Mouse (Mus musculus) gastrocnemius, postnatal 4 days (tissue): ENCODE results near the gene Pkd1l1. TPM values are rescaled to one million over a fixed set of nuclear protein-coding genes. Genes with fewer than 3 reads are reported as not detected.
A peak's percentile ranks its signal among the peaks of the same experiment; 100 is the strongest.

ENCODE experiments used
- DNase-seq, 2 experiments: peaks; one replicate each; pipeline ENCODE4 v3.0.0; 2021 to 2022; ENCODE audit warnings: low spot score in 2 of 2, mixed read lengths in 2 of 2
- total RNA-seq, 2 experiments: library from RNA; stranded (reverse); gene quantifications; 2 replicates each; pipeline ENCODE4 v1.2.3; 2021

The Pkd1l1 gene
- total RNA-seq, 2 experiments from 2014 or later: not detected

- no peak for DNase-seq
Observed at GRCm38 (mm10) chr11:8942446-8942845, 30.6 kb downstream of the Pkd1l1 start.

DNA sequence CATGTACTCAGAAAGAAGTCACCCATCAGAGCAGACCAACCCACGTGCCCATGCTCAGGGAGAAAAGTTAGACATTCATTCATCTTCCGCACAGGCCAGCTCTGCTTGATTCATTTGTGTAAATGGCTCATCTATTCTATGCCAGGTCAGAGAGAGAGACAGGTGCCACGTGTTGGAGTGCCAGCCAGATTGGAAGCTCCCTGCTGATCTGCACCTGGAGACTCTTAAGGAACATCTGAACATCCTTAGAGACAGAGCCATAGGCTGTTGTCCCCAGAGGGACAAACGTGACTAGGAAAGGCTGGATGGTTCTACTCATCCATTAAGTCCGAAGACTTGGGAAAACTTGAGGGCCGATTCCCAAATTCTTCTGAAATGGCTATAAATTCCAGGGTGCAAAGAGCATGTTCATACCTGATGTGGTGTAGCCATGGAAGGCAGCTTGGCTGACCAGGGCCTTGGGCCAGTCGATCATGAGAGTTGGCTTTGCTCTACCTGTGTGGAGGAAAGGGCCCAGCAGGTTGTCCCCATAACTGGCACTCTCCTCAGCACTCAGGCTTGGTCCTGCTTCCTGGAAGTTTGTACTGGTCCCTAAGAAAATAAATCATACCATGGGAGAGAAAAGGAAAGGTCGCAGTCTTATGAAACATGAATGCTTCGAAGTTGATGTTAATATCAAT, 36.5 kb downstream of the Pkd1l1 start:
- no peak for DNase-seq

- no peak for DNase-seq
Observed at GRCm38 (mm10) chr11:8916081-8916671, 56.9 kb downstream of the Pkd1l1 start.

GRCm38 (mm10) chr11:8882793-8883192, 90.3 kb downstream of the Pkd1l1 start:
- DNase-seq: no peak

DNA sequence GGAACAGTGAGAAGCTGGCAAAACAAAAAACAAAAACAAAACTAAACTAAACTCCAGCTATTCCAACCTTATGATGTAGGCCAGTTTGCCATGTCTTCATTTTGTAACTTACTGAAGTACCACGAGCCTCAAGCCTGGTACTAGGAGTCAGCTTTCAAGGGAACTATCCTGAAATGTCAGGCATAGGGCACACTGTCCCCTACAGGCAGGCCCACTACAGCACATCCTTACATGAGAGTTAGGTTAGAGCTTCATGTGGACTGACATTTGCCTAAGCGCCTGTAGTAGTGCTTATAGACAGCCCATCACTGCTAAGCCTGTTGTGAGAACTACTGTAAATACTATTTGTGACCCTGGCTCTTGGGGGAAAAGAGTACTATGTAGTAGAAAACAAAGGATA, 91.5 kb downstream of the Pkd1l1 start:
- no peak for DNase-seq

DNA sequence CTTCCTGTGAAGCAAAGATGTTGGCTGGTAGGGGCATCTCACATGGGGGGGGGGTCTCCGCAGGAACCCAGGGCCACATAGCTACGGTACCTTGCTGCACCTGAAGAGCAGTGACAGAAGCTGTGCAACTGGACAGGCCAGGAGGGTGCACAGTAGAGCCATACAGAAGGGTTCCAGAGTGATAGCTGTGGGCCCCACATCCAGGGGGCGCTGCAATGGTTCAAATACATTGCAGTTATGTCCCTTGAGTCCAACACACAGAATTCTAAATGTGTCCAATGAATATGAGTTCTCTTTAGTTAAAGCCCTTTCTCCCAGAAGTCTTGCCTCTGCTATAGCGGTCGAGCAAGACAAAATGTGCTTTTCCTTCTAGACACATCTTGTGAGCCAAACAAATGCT, 103.0 kb downstream of the Pkd1l1 start:
- DNase-seq: no peak

DNA sequence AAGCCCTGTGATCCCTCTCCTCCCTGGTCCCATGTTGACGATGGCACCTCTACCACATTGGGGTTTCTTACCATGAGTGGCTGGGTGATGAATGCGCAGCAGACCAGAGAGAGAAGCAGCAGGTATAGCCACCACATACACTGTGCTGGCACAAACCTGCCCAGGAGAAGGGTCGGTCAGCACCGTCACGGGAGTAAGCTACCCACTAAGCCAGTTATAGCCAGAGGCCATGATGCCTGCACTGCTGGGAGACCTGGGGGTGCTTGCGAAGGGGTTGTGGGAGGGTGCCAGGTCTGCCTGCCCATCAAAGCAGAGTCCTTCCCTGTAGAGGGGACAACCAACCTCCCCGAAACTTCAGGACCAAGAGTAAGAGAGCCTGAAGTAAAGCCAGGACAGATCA, 107.0 kb downstream of the Pkd1l1 start:
- DNase-seq: no peak

- no peak for DNase-seq
Observed at GRCm38 (mm10) chr11:8863955-8864675, 109.0 kb downstream of the Pkd1l1 start.

GRCm38 (mm10) chr11:8862426-8862825, 110.6 kb downstream of the Pkd1l1 start:
- DNase-seq: no peak

GRCm38 (mm10) chr11:8861978-8862377, 111.1 kb downstream of the Pkd1l1 start:
- DNase-seq: no peak

DNA sequence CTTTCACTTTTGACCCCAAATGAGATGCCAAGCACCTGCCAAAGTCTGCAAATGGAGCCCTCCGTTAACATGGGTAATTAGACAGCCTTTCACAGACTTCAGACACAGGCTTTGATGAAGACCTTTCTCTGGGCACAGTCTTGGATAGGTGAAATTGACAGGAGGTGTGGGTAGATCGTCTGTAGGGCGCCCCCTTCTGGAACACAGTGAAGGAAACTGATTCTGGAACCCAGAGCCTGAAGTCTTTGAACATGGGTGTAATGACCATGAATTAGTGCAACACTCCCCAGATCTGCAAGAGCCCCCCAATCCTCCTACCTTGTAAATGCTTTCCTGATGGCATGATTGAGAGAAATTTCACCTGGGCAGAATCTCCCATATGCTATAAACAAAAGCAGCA, 112.2 kb downstream of the Pkd1l1 start:
- no peak for DNase-seq

DNA sequence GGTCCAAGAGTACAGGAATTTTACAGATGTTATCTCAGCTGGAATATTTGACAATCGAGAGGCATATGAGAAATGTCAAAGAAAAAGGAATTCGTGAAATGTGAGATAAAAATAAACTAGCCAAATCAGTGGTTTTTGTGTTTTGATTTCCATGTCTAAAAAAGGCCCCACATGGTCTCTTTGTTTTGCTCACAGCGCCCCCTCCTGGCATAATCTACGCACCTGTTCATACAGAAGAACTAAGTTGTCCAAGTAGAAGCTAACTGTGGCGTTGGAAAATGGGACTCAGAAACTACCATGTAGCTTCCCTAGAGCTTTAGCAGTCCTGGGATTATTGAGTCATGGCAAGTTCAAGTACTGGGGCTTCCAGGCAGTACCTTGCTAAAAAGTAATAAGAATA, 113.2 kb downstream of the Pkd1l1 start:
- DNase-seq: peak; percentile 65 to 82

- DNase-seq: no peak
Observed at GRCm38 (mm10) chr11:8859041-8859440, 114.0 kb downstream of the Pkd1l1 start.

- DNase-seq: no peak
Observed at GRCm38 (mm10) chr11:8856125-8856524, 116.9 kb downstream of the Pkd1l1 start.

GRCm38 (mm10) chr11:8848049-8848448, 125.0 kb downstream of the Pkd1l1 start:
- DNase-seq: no peak

- DNase-seq: no peak
Observed at GRCm38 (mm10) chr11:8847627-8848026, 125.4 kb downstream of the Pkd1l1 start.

DNA sequence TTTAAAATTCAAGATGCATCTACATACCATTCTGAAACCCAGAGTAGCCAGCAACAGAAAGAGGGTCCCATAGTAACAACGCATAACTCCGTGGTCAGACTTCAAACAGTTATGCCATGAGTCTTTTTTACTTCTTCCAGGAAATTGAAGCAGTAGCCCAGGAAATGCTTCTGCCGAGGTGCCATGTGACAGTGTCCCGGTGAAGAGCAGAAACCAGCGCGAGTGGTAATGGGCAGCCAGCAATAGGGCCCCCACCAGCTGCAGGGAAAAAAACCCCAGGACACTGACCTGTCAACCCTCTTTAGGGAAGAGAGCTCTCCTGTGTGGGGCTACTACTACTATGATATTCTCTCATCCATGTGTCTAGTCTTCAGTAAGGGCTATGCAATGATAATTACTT, 136.9 kb downstream of the Pkd1l1 start:
- DNase-seq: no peak

- no peak for DNase-seq
Observed at GRCm38 (mm10) chr11:8834121-8834520, 138.9 kb downstream of the Pkd1l1 start.

- DNase-seq: no peak
Observed at GRCm38 (mm10) chr11:8830551-8830950, 142.5 kb downstream of the Pkd1l1 start.

DNA sequence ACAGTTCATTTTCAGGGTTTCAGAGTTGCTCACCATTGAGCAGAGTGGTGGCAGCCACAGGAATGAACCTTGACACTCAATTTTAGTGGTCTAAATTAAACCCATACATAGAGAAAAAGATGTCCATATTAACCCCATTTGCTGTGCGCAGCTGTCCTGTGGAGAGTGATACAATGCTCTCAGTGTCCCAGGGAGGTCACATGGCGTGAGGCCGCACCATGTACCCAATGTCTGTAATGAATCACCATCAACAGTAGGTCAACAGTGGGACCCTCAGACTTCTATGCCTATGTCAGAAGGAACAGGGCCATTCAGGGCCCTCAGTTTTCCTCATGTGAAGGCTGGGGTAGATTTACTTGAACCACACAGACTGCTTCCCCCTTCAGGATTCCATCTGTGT, 143.5 kb downstream of the Pkd1l1 start:
- DNase-seq: no peak

DNA sequence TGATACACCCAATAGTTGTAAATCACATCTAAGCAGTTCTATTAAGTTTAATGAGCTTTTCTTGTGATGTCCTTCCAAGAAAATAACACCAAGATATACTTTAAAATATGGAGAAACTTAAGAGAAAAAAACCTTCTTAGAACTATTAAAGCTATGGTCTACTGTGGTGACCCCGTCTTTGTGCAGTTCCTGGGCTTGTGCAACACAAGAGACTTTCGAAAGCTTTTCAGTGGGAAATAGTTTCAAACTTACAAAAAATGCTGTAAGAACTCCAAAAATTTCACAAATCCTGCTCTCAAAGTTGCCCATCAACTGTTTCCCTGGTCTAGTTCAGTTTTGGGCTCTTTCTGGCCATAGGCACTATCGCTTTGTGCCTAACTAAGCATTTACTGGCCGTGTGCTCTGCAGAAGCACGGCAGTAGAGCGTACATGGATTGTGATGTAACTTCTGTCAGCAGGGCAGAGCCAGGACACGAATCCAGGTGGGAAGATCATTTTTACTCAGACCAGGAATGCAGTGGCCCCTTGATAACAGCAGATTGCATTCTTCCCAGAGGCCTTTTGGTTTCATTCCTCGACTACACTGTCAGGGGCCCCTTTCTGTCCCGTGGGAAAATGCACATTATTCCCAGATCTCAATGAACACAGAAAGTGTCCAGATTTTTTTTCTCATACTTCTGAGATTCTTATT, 144.1 kb downstream of the Pkd1l1 start:
- DNase-seq: no peak

DNA sequence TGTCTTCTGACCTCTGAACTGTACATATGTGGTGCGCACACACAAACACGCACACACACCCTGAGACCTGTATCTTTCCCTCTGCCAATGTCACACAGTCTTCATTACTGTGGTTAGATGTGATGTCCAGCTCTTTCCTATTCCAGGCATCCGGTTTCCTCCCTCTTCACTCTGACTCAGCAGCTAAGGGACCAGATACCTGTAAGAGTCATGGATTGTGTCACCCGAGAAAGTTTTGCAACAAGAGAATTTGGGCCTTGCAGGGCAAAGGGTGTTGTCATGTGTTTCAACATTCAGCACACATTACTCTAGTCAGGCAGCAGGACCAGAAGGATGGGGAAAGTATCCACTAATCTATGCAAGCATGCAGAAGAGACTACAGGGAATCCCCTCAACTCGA, 146.5 kb downstream of the Pkd1l1 start:
- no peak for DNase-seq
